19 mouse cellular contexts compared by ENCODE assay signal in genomic region chr6:84017392-84017791, GRCm38 (mm10). TPM values are rescaled to one million over a fixed set of nuclear protein-coding genes. Genes with fewer than 3 reads are reported as not detected.
DNase-seq lines count a peak whose midpoint lies in the region; ATAC-seq and TF ChIP-seq lines count a peak whose summit lies in the region.
"Had no signal": no experiment of that assay in that cellular context is flagged by ENCODE, and none has a peak within 500 bp of the region (broad histone marks: within the 10 kb centered on the region; RNA-seq: fewer than 3 reads in every experiment).

No protein-coding gene starts in this region.

- H3K4me3 ChIP-seq in heart, adult 2 months = no peak overlapping the region
- H3K4me3 ChIP-seq in lung, postnatal 0 days (ENCODE audit: low read depth, low read length) = no peak overlapping the region
- H3K4me3 ChIP-seq: embryonic facial prominence, embryonic 10.5 days; erythroblast, embryonic 14.5 days; midbrain, embryonic 10.5 days had no signal

- DNase-seq in heart, adult 2 months = no peak
- no peak for DNase-seq in heart, postnatal 25 days (ENCODE audit: low spot score)
- no peak for DNase-seq in lung, postnatal 0 days (ENCODE audit: low spot score)
- DNase-seq in lung, postnatal 14 days = no peak
- DNase-seq in R1 (ENCODE audit: low read depth, low spot score) = peak; percentile 42
- peak; percentile 30 for DNase-seq in splenic B cell, adult 2 months (ENCODE audit: low read depth, low spot score)
- DNase-seq in adrenal gland, adult 18-20 months (ENCODE audit: low spot score in 2 of 2) = no peak
- DNase-seq: adrenal gland, postnatal 10 days; cerebellum, adult 9-10 months; gastrocnemius, postnatal 14 days; kidney, postnatal 10 days; lung, postnatal 10 days; right cerebral cortex, postnatal 25 days had no signal

- intact Hi-C loops in heart, adult 2 months (cut with DNase I) = no loop called here
- intact Hi-C loops in heart, postnatal 25 days (cut with DNase I) = no loop called here

- H3K79me2 ChIP-seq in heart, adult 2 months (replicated peaks; ENCODE audit: control insufficient read depth, insufficient read depth, low read length) = peaks cover 3% of the 10 kb centered on the region

- TF ChIP-seq CTCF in heart, adult 2 months (IDR thresholded peaks at IDR 0.05) = peak; percentile 38
- TF ChIP-seq CTCF in lung, postnatal 0 days (IDR thresholded peaks at IDR 0.05) = peak; percentile 35; the same call in 1 of the 2 replicates

- WGBS in heart, adult 2 months = 46% methylated on average over 3 of the region's 3 CpGs
- WGBS in lung, postnatal 0 days = 42% methylated on average over 3 of the region's 3 CpGs

- no peaks in the 10 kb centered on the region for H3K27me3 ChIP-seq in heart, adult 2 months (ENCODE audit: control insufficient read depth, insufficient read depth, low read length)
- H3K27me3 ChIP-seq in lung, postnatal 0 days (replicated peaks; ENCODE audit: insufficient read depth, low read length) = peaks cover 2% of the 10 kb centered on the region; the same call in 1 of the 2 replicates
- no peaks in the 10 kb centered on the region for H3K27me3 ChIP-seq in splenic B cell, adult 2 months (ENCODE audit: control insufficient read depth, insufficient read depth, low read length, poor library complexity, severe bottlenecking)

- peaks cover 18% of the 10 kb centered on the region for H3K4me1 ChIP-seq in heart, adult 2 months (ENCODE audit: control insufficient read depth, insufficient read depth, low read length)
- H3K4me1 ChIP-seq in lung, postnatal 0 days (ENCODE audit: insufficient read depth, low read depth, low read length) = no peaks in the 10 kb centered on the region

- TF ChIP-seq POLR2A in heart, adult 2 months (IDR thresholded peaks at IDR 0.05; ENCODE audit: insufficient read depth, low read depth, low read length) = no peak

- TF ChIP-seq EP300 in heart, adult 2 months (IDR thresholded peaks at IDR 0.05; ENCODE audit: insufficient read depth, low read depth, low read length) = no peak
- no peak for TF ChIP-seq EP300 in lung, postnatal 0 days (IDR thresholded peaks at IDR 0.05)

- H3K27ac ChIP-seq in heart, adult 2 months = no peak overlapping the region
- H3K27ac ChIP-seq in lung, postnatal 0 days (ENCODE audit: low read length) = no peak overlapping the region
- H3K27ac ChIP-seq: embryonic facial prominence, embryonic 10.5 days; midbrain, embryonic 10.5 days had no signal

- no peak overlapping the region for H3K9ac ChIP-seq in heart, adult 2 months (ENCODE audit: low read depth, low read length)
- no peak overlapping the region for H3K9ac ChIP-seq in lung, postnatal 0 days (replicated peaks; ENCODE audit: low read depth)

- H3K9me3 ChIP-seq in lung, postnatal 0 days (ENCODE audit: low read length) = no peaks in the 10 kb centered on the region
- H3K9me3 ChIP-seq: embryonic facial prominence, embryonic 10.5 days; midbrain, embryonic 10.5 days had no signal

- ATAC-seq in lung, postnatal 0 days = no peak
- no peak for ATAC-seq in inflammation-experienced regulatory T-cells, adult 6 months

- no peak overlapping the region for H3K4me2 ChIP-seq in lung, postnatal 0 days (replicated peaks; ENCODE audit: low read depth, low read length)
- H3K4me2 ChIP-seq: heart, embryonic 11.5 days had no signal

- peaks cover 2% of the 10 kb centered on the region; the same call in 1 of the 2 replicates for H3K36me3 ChIP-seq in heart, adult 2 months (ENCODE audit: control insufficient read depth, insufficient read depth, low read length)
- H3K36me3 ChIP-seq in lung, postnatal 0 days (ENCODE audit: insufficient read depth, low read length) = no peaks in the 10 kb centered on the region
- no peaks in the 10 kb centered on the region for H3K36me3 ChIP-seq in splenic B cell, adult 2 months (ENCODE audit: control insufficient read depth, insufficient read depth, low read length, poor library complexity, severe bottlenecking)
- H3K36me3 ChIP-seq: embryonic facial prominence, embryonic 10.5 days; midbrain, embryonic 10.5 days had no signal

RNA-seq across cellular contexts. Expression of gene Dysf, which starts 9.0 kb away (rescaled TPM):
- total RNA-seq in heart, adult 2 months (2021) = 100 to 1,000 TPM in 1 of 2 experiments, 10 to 100 TPM in 1; 87.4 to 100 TPM
- 51.1 and 66.4 TPM in 2 replicates for polyA plus RNA-seq in heart, adult 2 months (2012; rRNA removed)
- 100 to 1,000 TPM; 111 to 119 TPM for total RNA-seq in heart, postnatal 25 days (2021)
- 6.3 and 6.6 TPM in 2 replicates for polyA plus RNA-seq in lung, postnatal 0 days (2015; fragmentation: Nextera tagmentation; extraction: Ambion mirVana)
- not detected for polyA plus RNA-seq in inflammation-experienced regulatory T-cells, adult 6 months (2017; shearing (Covaris generic))
- total RNA-seq in adrenal gland, adult 18-20 months (2021) = 10 to 100 TPM; 42.0 to 53.0 TPM
- total RNA-seq: hematopoietic stem cell, adult 5-6 weeks had no signal

Comparison
In these comparisons a context has a peak if more than half of its experiments do, and no peak if none do; other contexts are left out.
1. DNase-seq: peak in R1 (single experiment) and splenic B cell, adult 2 months (single experiment); none in heart, adult 2 months (0 of 2), heart, postnatal 25 days (single experiment), lung, postnatal 0 days (single experiment), lung, postnatal 14 days (single experiment) and adrenal gland, adult 18-20 months (0 of 2).